Mouse (Mus musculus) forebrain, postnatal 0 days (tissue): ENCODE measurements at regions not wholly inside any gene's neighbourhood (a gene's known extent, or its start where the extent isn't known, plus 50 kb on each side); places are given as distances from the start of the nearest gene placed in this dataset.

Experiments
- ATAC-seq: fragments of 200-750 bp; cut with Nextera tagmentation; 2 replicates; pipeline ENCODE4 v1.8.0; 2017; ENCODE audit warnings: mild to moderate bottlenecking, moderate library complexity
- DNase-seq: peaks from one replicate; pipeline ENCODE4 v3.0.0-alpha.2; 2015
- H3K27ac ChIP-seq: fragments of 300-500 bp; sonication (generic); 2 replicates; pipeline ENCODE4 v1.5.1; 2014; ENCODE audit warnings: low read depth, mild to moderate bottlenecking, antibody characterized with exemption, low read length, moderate library complexity, mixed read lengths
- H3K27me3 ChIP-seq: fragments of 300-500 bp; sonication (generic); 2 replicates; pipeline ENCODE4 v1.6.1; 2014; ENCODE audit warnings: mild to moderate bottlenecking, low read length, mixed read lengths; ENCODE audit not compliant: insufficient read depth
- H3K36me3 ChIP-seq: fragments of 300-500 bp; sonication (generic); 2 replicates; pipeline ENCODE4 v1.6.1; 2014; ENCODE audit warnings: mild to moderate bottlenecking, moderate library complexity; ENCODE audit not compliant: insufficient read depth
- H3K4me1 ChIP-seq: fragments of 300-500 bp; sonication (generic); 2 replicates; pipeline ENCODE4 v1.6.1; 2014; ENCODE audit warnings: antibody characterized with exemption; ENCODE audit not compliant: insufficient read depth
- H3K4me2 ChIP-seq: fragments of 300-500 bp; sonication (generic); 2 replicates; pipeline ENCODE4 v1.6.1; 2014; ENCODE audit warnings: low read depth, mild to moderate bottlenecking, moderate library complexity
- H3K4me3 ChIP-seq: fragments of 300-500 bp; sonication (generic); 2 replicates; pipeline ENCODE4 v1.5.1; 2014; ENCODE audit warnings: low read depth, low read length, mixed read lengths
- H3K9ac ChIP-seq: fragments of 300-500 bp; sonication (generic); 2 replicates; pipeline ENCODE4 v1.6.1; 2014; ENCODE audit warnings: mild to moderate bottlenecking
- H3K9me3 ChIP-seq: fragments of 300-500 bp; sonication (generic); 2 replicates; pipeline ENCODE4 v1.6.1; 2016; ENCODE audit warnings: low read length
- CTCF ChIP-seq: sonication (generic); IDR thresholded peaks from 2 replicates; pipeline ENCODE4 v1.5.1; 2016; ENCODE audit warnings: antibody characterized with exemption, control low read depth, low read depth
- WGBS: fragments of 180-500 bp; shearing (Covaris S2); extraction: QIAGEN DNeasy Blood & Tissue Kit; methylation state at CpG from one replicate; pipeline ENCODE4 v1.1.7; 2014; 5-methylcytosine and 5-hydroxymethylcytosine counted together

- TF ChIP-seq CTCF = peak; percentile 34
- Histone ChIP-seq H3K4me3 (no peak overlapping the region), H3K36me3 (no peaks in the 10 kb centered on the region), H3K9ac (no peak overlapping the region), H3K4me1 (no peaks in the 10 kb centered on the region), H3K4me2 (no peak overlapping the region), H3K27ac (no peak overlapping the region), H3K9me3 (no peaks in the 10 kb centered on the region), H3K27me3 (no peaks in the 10 kb centered on the region)
- DNase-seq (no peak), ATAC-seq (no peak)
- WGBS = 72% methylated on average over 3 of the region's 3 CpGs
Observed at GRCm38 (mm10) chr12:58638260-58638659, 369.2 kb upstream of the Clec14a start.

GRCm38 (mm10) chr12:58632529-58632928 lies 363.4 kb upstream of the Clec14a start:
- Histone ChIP-seq H3K36me3 (no peaks in the 10 kb centered on the region), H3K4me2 (no peak overlapping the region), H3K27ac (0 out of 2 replicates have a peak overlapping the region, but pooled peaks have one; percentile 21), H3K9me3 (no peaks in the 10 kb centered on the region), H3K9ac (no peak overlapping the region), H3K4me3 (no peak overlapping the region), H3K27me3 (no peaks in the 10 kb centered on the region), H3K4me1 (no peaks in the 10 kb centered on the region)
- 74% methylated on average over 3 of the region's 3 CpGs for WGBS
- no peak for TF ChIP-seq CTCF
- DNase-seq (peak; percentile 68), ATAC-seq (peak; percentile 92)

- no peak overlapping the region for H3K4me3 ChIP-seq
- no peaks in the 10 kb centered on the region for H3K4me1 ChIP-seq
- H3K9ac ChIP-seq = no peak overlapping the region
- no peak overlapping the region for H3K4me2 ChIP-seq
- H3K27ac ChIP-seq = no peak overlapping the region
- H3K27me3 ChIP-seq = no peaks in the 10 kb centered on the region
- H3K9me3 ChIP-seq = no peaks in the 10 kb centered on the region
- H3K36me3 ChIP-seq = no peaks in the 10 kb centered on the region
- ATAC-seq = no peak
- WGBS = 62% methylated on average over 5 of the region's 5 CpGs
- TF ChIP-seq CTCF = no peak
- DNase-seq = no peak
Observed at GRCm38 (mm10) chr12:58628817-58629216, 359.7 kb upstream of the Clec14a start.

- ATAC-seq (no peak), DNase-seq (no peak)
- H3K27ac ChIP-seq = no peak overlapping the region
- WGBS = 71% methylated on average over 2 of the region's 2 CpGs
- no peaks in the 10 kb centered on the region for H3K9me3 ChIP-seq
- no peak for TF ChIP-seq CTCF
- H3K27me3 ChIP-seq = no peaks in the 10 kb centered on the region
- H3K4me3 ChIP-seq = no peak overlapping the region
- H3K4me2 ChIP-seq = no peak overlapping the region
- H3K36me3 ChIP-seq = no peaks in the 10 kb centered on the region
- H3K4me1 ChIP-seq = no peaks in the 10 kb centered on the region
- H3K9ac ChIP-seq = no peak overlapping the region
Observed at GRCm38 (mm10) chr12:58625144-58625543, 356.1 kb upstream of the Clec14a start.

- DNase-seq (peak; percentile 44), ATAC-seq (peak; percentile 86)
- Histone ChIP-seq H3K4me2 (no peak overlapping the region), H3K9me3 (no peaks in the 10 kb centered on the region), H3K27me3 (no peaks in the 10 kb centered on the region), H3K4me1 (no peaks in the 10 kb centered on the region), H3K36me3 (no peaks in the 10 kb centered on the region), H3K9ac (no peak overlapping the region), H3K27ac (no peak overlapping the region), H3K4me3 (no peak overlapping the region)
- 51% methylated on average over 7 of the region's 7 CpGs for WGBS
- TF ChIP-seq CTCF = no peak
Observed at GRCm38 (mm10) chr12:58619508-58620310, 350.6 kb upstream of the Clec14a start.

DNA sequence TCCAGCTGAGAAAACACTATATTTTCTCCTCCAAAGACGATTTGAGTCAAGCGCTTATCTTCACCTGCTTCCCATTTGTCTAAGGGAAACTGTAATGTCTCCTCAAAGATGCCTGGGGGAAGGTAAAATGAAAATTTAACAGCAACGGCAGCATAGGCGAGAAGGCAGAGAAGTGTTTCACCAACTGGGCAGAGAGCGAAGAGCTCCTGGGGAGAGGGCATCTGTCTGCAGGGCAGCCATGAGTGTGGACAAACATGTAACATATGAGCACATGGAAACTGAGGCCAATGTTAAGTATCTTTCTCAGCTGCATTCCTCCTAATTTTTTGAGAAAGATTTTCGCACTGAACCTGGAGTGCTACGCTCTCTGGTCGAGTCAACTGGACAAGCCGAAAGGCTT lies 325.7 kb upstream of the Clec14a start:
- Histone ChIP-seq H3K9me3 (no peaks in the 10 kb centered on the region), H3K27ac (no peak overlapping the region), H3K27me3 (no peaks in the 10 kb centered on the region), H3K4me3 (no peak overlapping the region), H3K4me1 (no peaks in the 10 kb centered on the region), H3K4me2 (no peak overlapping the region), H3K36me3 (no peaks in the 10 kb centered on the region), H3K9ac (no peak overlapping the region)
- WGBS = 91% methylated on average over 9 of the region's 9 CpGs
- ATAC-seq (no peak), DNase-seq (no peak)
- TF ChIP-seq CTCF = no peak

DNA sequence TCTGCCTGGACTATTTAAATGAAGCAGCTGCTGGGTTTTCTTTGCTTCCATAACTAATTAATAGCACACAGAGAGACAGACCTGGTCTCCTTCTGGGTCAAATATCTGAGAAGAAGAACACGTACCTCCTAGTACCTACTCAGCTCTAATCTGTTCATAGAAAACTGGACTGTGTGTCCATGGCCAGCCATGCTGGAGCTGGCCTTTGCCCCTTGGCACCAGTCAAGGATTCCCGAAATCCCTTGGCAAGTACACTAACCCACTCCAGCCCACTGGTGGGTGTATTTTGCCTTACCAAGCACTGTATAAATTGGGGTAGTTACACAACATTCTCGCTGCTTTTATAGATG lies 322.4 kb upstream of the Clec14a start:
- no peak for DNase-seq
- Histone ChIP-seq H3K27ac (no peak overlapping the region), H3K36me3 (no peaks in the 10 kb centered on the region)

More for the DNA sequence above, 322.4 kb upstream of the Clec14a start:
- TF ChIP-seq CTCF = no peak
- no peaks in the 10 kb centered on the region for H3K9me3 ChIP-seq
- H3K4me2 ChIP-seq = no peak overlapping the region
- no peaks in the 10 kb centered on the region for H3K4me1 ChIP-seq
- H3K9ac ChIP-seq = no peak overlapping the region
- WGBS = 45% methylated on average over 3 of the region's 3 CpGs
- H3K27me3 ChIP-seq = no peaks in the 10 kb centered on the region
- no peak overlapping the region for H3K4me3 ChIP-seq
- no peak for ATAC-seq
